Mouse (Mus musculus) thymus, postnatal 4 days (tissue): ENCODE data around the gene Slc36a3.
"Not testable (repeated sequence)": the region's sequence is repeated elsewhere in the genome, so short reads cannot be mapped to it uniquely, and the experiment has no call there.

Experiments used
- DNase-seq: peaks from one replicate; pipeline ENCODE4 v3.0.0; 2021

Gene Slc36a3

GRCm38 (mm10) chr11:55141502-55141901 lies 10.0 kb downstream of the Slc36a3 start:
- no peak for DNase-seq

GRCm38 (mm10) chr11:55137646-55138045 lies 13.9 kb downstream of the Slc36a3 start:
- DNase-seq, result no peak

GRCm38 (mm10) chr11:55136770-55137547 lies 14.5 kb downstream of the Slc36a3 start:
- DNase-seq, result peak; percentile 86

GRCm38 (mm10) chr11:55134871-55135270 lies 16.6 kb downstream of the Slc36a3 start:
- no peak for DNase-seq

GRCm38 (mm10) chr11:55134407-55134806 lies 17.1 kb downstream of the Slc36a3 start:
- DNase-seq, result no peak

GRCm38 (mm10) chr11:55133204-55133603 lies 18.3 kb downstream of the Slc36a3 start:
- no peak for DNase-seq

GRCm38 (mm10) chr11:55131946-55132345 lies 19.6 kb downstream of the Slc36a3 start:
- no peak for DNase-seq

GRCm38 (mm10) chr11:55131077-55131742 lies 20.3 kb downstream of the Slc36a3 start:
- DNase-seq, result peak; percentile 45

- no peak for DNase-seq
Measured at GRCm38 (mm10) chr11:55128411-55128810, 23.1 kb downstream of the Slc36a3 start.

- no peak for DNase-seq
Measured at GRCm38 (mm10) chr11:55127937-55128336, 23.6 kb downstream of the Slc36a3 start.

- DNase-seq, result no peak
Measured at GRCm38 (mm10) chr11:55126663-55127062, 24.8 kb downstream of the Slc36a3 start.

GRCm38 (mm10) chr11:55121430-55121829 lies 30.1 kb downstream of the Slc36a3 start:
- DNase-seq, result no peak

- DNase-seq, result peak; percentile 78
Measured at GRCm38 (mm10) chr11:55120821-55121271, 30.7 kb downstream of the Slc36a3 start.

- no peak for DNase-seq
Measured at GRCm38 (mm10) chr11:55120279-55120678, 31.2 kb downstream of the Slc36a3 start.

GRCm38 (mm10) chr11:55117031-55117430 lies 34.5 kb downstream of the Slc36a3 start:
- DNase-seq, result no peak

- DNase-seq, result no peak
Measured at GRCm38 (mm10) chr11:55116004-55116403, 35.5 kb downstream of the Slc36a3 start.

GRCm38 (mm10) chr11:55114291-55114690 lies 37.2 kb downstream of the Slc36a3 start:
- DNase-seq, result no peak

- DNase-seq, result not testable (repeated sequence)
Measured at GRCm38 (mm10) chr11:55113861-55114250, 37.7 kb downstream of the Slc36a3 start.

- peak; percentile 46 for DNase-seq
Measured at GRCm38 (mm10) chr11:55113209-55113860, 38.2 kb downstream of the Slc36a3 start.

GRCm38 (mm10) chr11:55110566-55111169 lies 40.8 kb downstream of the Slc36a3 start:
- peak; percentile 10 for DNase-seq

GRCm38 (mm10) chr11:55109521-55110300 lies 41.8 kb downstream of the Slc36a3 start:
- no peak for DNase-seq

GRCm38 (mm10) chr11:55106636-55107035 lies 44.9 kb downstream of the Slc36a3 start:
- no peak for DNase-seq
